Mouse (Mus musculus): Measurements from ENCODE around the gene Prdm8. TPM values are rescaled to one million over a fixed set of nuclear protein-coding genes. Genes with fewer than 3 reads are reported as not detected.

Gene Prdm8
- total RNA-seq, 2 experiments from 2014 or later, result 79.4 to 82.4 TPM

Other genes starting within 250 kb of the Prdm8 start
- 1 to 10 TPM; 2.0 to 2.1 TPM for gene Antxr2, start 136.2 kb upstream of the Prdm8 start, total RNA-seq (2021)
- gene Fgf5, start 87.0 kb downstream of the Prdm8 start, total RNA-seq (2021), result 1 to 10 TPM; 3.7 to 4.7 TPM
- gene Cfap299, start 162.1 kb downstream of the Prdm8 start, total RNA-seq (2021), result under 1 TPM in 1 of 2 experiments, not detected in 1; 0.54 TPM